Comparison of ENCODE assay signal across 8 mouse cellular contexts in genomic region chr6:35253474-35253873, GRCm38 (mm10). TPM values are rescaled to one million over a fixed set of nuclear protein-coding genes. Genes with fewer than 3 reads are reported as not detected.
DNase-seq lines count a peak whose midpoint lies in the region; ATAC-seq lines count a peak whose summit lies in the region.

No protein-coding gene starts in this region.

- no peaks in the 10 kb centered on the region for H3K9me3 ChIP-seq in neural tube, embryonic 11.5 days (ENCODE audit: control insufficient read depth, low read length)
- H3K9me3 ChIP-seq in forebrain, embryonic 15.5 days = no peaks in the 10 kb centered on the region
- no peaks in the 10 kb centered on the region for H3K9me3 ChIP-seq in liver, embryonic 11.5 days (ENCODE audit: control insufficient read depth, low read length)

- H3K27ac ChIP-seq in neural tube, embryonic 11.5 days (ENCODE audit: low read depth, low read length) = no peak overlapping the region
- H3K27ac ChIP-seq in forebrain, embryonic 15.5 days (replicated peaks) = no peak overlapping the region
- peak overlapping the region; percentile 96 for H3K27ac ChIP-seq in liver, embryonic 11.5 days (ENCODE audit: low read depth, low read length)

- H3K4me3 ChIP-seq in neural tube, embryonic 11.5 days (ENCODE audit: low read depth, low read length) = peak overlapping the region; percentile 64
- peak overlapping the region; percentile 77 for H3K4me3 ChIP-seq in forebrain, embryonic 15.5 days
- H3K4me3 ChIP-seq in liver, embryonic 11.5 days (ENCODE audit: low read depth, low read length) = peak overlapping the region; percentile 83

- H3K36me3 ChIP-seq in neural tube, embryonic 11.5 days (ENCODE audit: control insufficient read depth, insufficient read depth, low read length) = no peaks in the 10 kb centered on the region
- H3K36me3 ChIP-seq in forebrain, embryonic 15.5 days = no peaks in the 10 kb centered on the region
- H3K36me3 ChIP-seq in liver, embryonic 11.5 days (ENCODE audit: control insufficient read depth, insufficient read depth, low read length) = no peaks in the 10 kb centered on the region

- ATAC-seq in neural tube, embryonic 11.5 days (ENCODE audit: insufficient read depth, low FRiP score, low TSS enrichment) = no peak
- no peak for ATAC-seq in forebrain, embryonic 15.5 days (replicated peaks)
- no peak for ATAC-seq in liver, embryonic 11.5 days (replicated peaks; ENCODE audit: low FRiP score)

- peaks cover 11% of the 10 kb centered on the region for H3K4me1 ChIP-seq in neural tube, embryonic 11.5 days (ENCODE audit: control insufficient read depth, insufficient read depth, low read length)
- H3K4me1 ChIP-seq in forebrain, embryonic 15.5 days = peaks cover 28% of the 10 kb centered on the region
- H3K4me1 ChIP-seq in liver, embryonic 11.5 days (replicated peaks; ENCODE audit: control insufficient read depth, insufficient read depth, low read length) = peaks cover 50% of the 10 kb centered on the region

- peak overlapping the region; percentile 72 for H3K9ac ChIP-seq in neural tube, embryonic 11.5 days (ENCODE audit: low read length)
- H3K9ac ChIP-seq in forebrain, embryonic 15.5 days (replicated peaks) = peak overlapping the region; percentile 69; the same call in 1 of the 2 replicates
- H3K9ac ChIP-seq in liver, embryonic 11.5 days (ENCODE audit: low read depth, low read length) = peak overlapping the region; percentile 93

- no peaks in the 10 kb centered on the region for H3K27me3 ChIP-seq in neural tube, embryonic 11.5 days (ENCODE audit: control insufficient read depth, insufficient read depth, low read length)
- no peaks in the 10 kb centered on the region for H3K27me3 ChIP-seq in forebrain, embryonic 15.5 days
- no peaks in the 10 kb centered on the region for H3K27me3 ChIP-seq in liver, embryonic 11.5 days (replicated peaks; ENCODE audit: control insufficient read depth, insufficient read depth, low read length)

- WGBS in neural tube, embryonic 11.5 days = 44% methylated on average over 5 of the region's 5 CpGs
- WGBS in forebrain, embryonic 15.5 days = 39% methylated on average over 5 of the region's 5 CpGs
- WGBS in liver, embryonic 11.5 days = 30% methylated on average over 5 of the region's 5 CpGs

- peak overlapping the region; percentile 49 for H3K4me2 ChIP-seq in neural tube, embryonic 11.5 days (ENCODE audit: low read depth)
- H3K4me2 ChIP-seq in forebrain, embryonic 15.5 days (replicated peaks) = peak overlapping the region; percentile 75
- peak overlapping the region; percentile 82 for H3K4me2 ChIP-seq in liver, embryonic 11.5 days

- no peak for DNase-seq in neural tube, embryonic 11.5 days (ENCODE audit: low spot score)
- DNase-seq in neural tube, embryonic 10.5 days (ENCODE audit: extremely low spot score, low spot score) = no peak
- DNase-seq in liver, embryonic 11.5 days (ENCODE audit: low spot score) = no peak
- DNase-seq in B cell, adult 2 months = no peak
- DNase-seq in ovary, postnatal 14 days (ENCODE audit: low spot score) = no peak
- no peak for DNase-seq in embryo, embryonic 10 days (ENCODE audit: low spot score)
- no peak for DNase-seq in gastrocnemius, adult 8-10 months (ENCODE audit: low spot score in 2 of 2)

RNA-seq across cellular contexts. Expression of gene Slc13a4, which starts 54.5 kb away (rescaled TPM):
- 0.15 TPM in 1 of 2 replicates, not detected in the other for polyA plus RNA-seq in neural tube, embryonic 11.5 days (2014; fragmentation: Nextera tagmentation; extraction: Ambion mirVana)
- polyA plus RNA-seq in forebrain, embryonic 15.5 days (2015; fragmentation: Nextera tagmentation; extraction: Ambion mirVana) = 3.1 and 3.7 TPM in 2 replicates
- 0.15 and 0.31 TPM in 2 replicates for polyA plus RNA-seq in liver, embryonic 11.5 days (2014; fragmentation: Nextera tagmentation; extraction: Ambion mirVana)
- total RNA-seq in gastrocnemius, adult 8-10 months (2022) = not detected
